ENCODE assay signal across 7 mouse cellular contexts in genomic region chr1:181841396-181841795, GRCm38 (mm10). TPM values are rescaled to one million over a fixed set of nuclear protein-coding genes. Genes with fewer than 3 reads are reported as not detected.
DNase-seq lines count a peak whose midpoint lies in the region; ATAC-seq and TF ChIP-seq lines count a peak whose summit lies in the region.

No protein-coding gene starts in this region.

- no peak for DNase-seq in spleen, adult 2 months (ENCODE audit: low read depth in 1 of 2, low spot score in 2 of 2)
- no peak for DNase-seq in spleen, postnatal 10 days (ENCODE audit: low spot score in 2 of 2)
- DNase-seq in thymus, postnatal 14 days = peak; percentile 73
- no peak for DNase-seq in yolk sac, embryonic 10.5 days (ENCODE audit: low spot score)
- DNase-seq in adrenal gland, postnatal 14 days = no peak

- ATAC-seq in forebrain, embryonic 15.5 days (replicated peaks) = no peak; the same call in 1 of the 2 replicates
- no peak for ATAC-seq in liver, embryonic 15.5 days (ENCODE audit: insufficient read depth)

- TF ChIP-seq CTCF in spleen, adult 2 months (IDR thresholded peaks at IDR 0.05; ENCODE audit: extremely low read depth, insufficient read depth, insufficient read length, insufficient replicate concordance) = no peak

- H3K4me2 ChIP-seq in forebrain, embryonic 15.5 days (replicated peaks) = peak overlapping the region; percentile 75
- H3K4me2 ChIP-seq in liver, embryonic 15.5 days = peak overlapping the region; percentile 95

- H3K27me3 ChIP-seq in spleen, adult 2 months (ENCODE audit: control insufficient read depth, insufficient read depth, low read length) = no peaks in the 10 kb centered on the region
- no peaks in the 10 kb centered on the region for H3K27me3 ChIP-seq in forebrain, embryonic 15.5 days
- H3K27me3 ChIP-seq in liver, embryonic 15.5 days = no peaks in the 10 kb centered on the region

- peak overlapping the region; percentile 98 for H3K27ac ChIP-seq in spleen, adult 2 months (ENCODE audit: insufficient read depth, low read length)
- peak overlapping the region; percentile 89 for H3K27ac ChIP-seq in forebrain, embryonic 15.5 days (replicated peaks)
- peak overlapping the region; percentile 99 for H3K27ac ChIP-seq in liver, embryonic 15.5 days (replicated peaks)

- no peaks in the 10 kb centered on the region for H3K9me3 ChIP-seq in forebrain, embryonic 15.5 days
- no peaks in the 10 kb centered on the region for H3K9me3 ChIP-seq in liver, embryonic 15.5 days (replicated peaks)

- peaks cover 17% of the 10 kb centered on the region; the same call in 1 of the 2 replicates for H3K4me1 ChIP-seq in spleen, adult 2 months (ENCODE audit: control insufficient read depth, insufficient read depth, insufficient read length)
- H3K4me1 ChIP-seq in forebrain, embryonic 15.5 days = peaks cover 30% of the 10 kb centered on the region
- peaks cover 58% of the 10 kb centered on the region for H3K4me1 ChIP-seq in liver, embryonic 15.5 days (replicated peaks)

- H3K4me3 ChIP-seq in spleen, adult 2 months (ENCODE audit: extremely low read depth, insufficient read depth, insufficient read length) = peak overlapping the region; percentile 90
- peak overlapping the region; percentile 79 for H3K4me3 ChIP-seq in forebrain, embryonic 15.5 days
- H3K4me3 ChIP-seq in liver, embryonic 15.5 days (replicated peaks) = peak overlapping the region; percentile 84

- 1% methylated on average over 16 of the region's 16 CpGs for WGBS in spleen, adult 2 months
- WGBS in forebrain, embryonic 15.5 days = under 1% methylated on average over 16 of the region's 16 CpGs
- WGBS in liver, embryonic 15.5 days (ENCODE audit: insufficient replicate concordance) = 0% methylated on average over 16 of the region's 16 CpGs

- peaks cover 9% of the 10 kb centered on the region for H3K36me3 ChIP-seq in spleen, adult 2 months (ENCODE audit: control insufficient read depth, insufficient read depth, low read length)
- H3K36me3 ChIP-seq in forebrain, embryonic 15.5 days = no peaks in the 10 kb centered on the region
- H3K36me3 ChIP-seq in liver, embryonic 15.5 days (replicated peaks) = peaks cover 34% of the 10 kb centered on the region

- TF ChIP-seq POLR2A in spleen, adult 2 months (IDR thresholded peaks at IDR 0.05; ENCODE audit: low read depth, low read length) = no peak

- H3K9ac ChIP-seq in forebrain, embryonic 15.5 days (replicated peaks) = peak overlapping the region; percentile 71
- peak overlapping the region; percentile 94 for H3K9ac ChIP-seq in liver, embryonic 15.5 days

RNA-seq across cellular contexts. Expression of gene Lbr, which starts 1.4 kb away (rescaled TPM):
- polyA plus RNA-seq in spleen, adult 2 months (2012; rRNA removed) = 48.8 and 50.5 TPM in 2 replicates
- 55.8 and 58.3 TPM in 2 replicates for polyA plus RNA-seq in forebrain, embryonic 15.5 days (2015; fragmentation: Nextera tagmentation; extraction: Ambion mirVana)
- 250 and 253 TPM in 2 replicates for polyA plus RNA-seq in liver, embryonic 15.5 days (2015; fragmentation: Nextera tagmentation; extraction: Ambion mirVana)
- total RNA-seq in adrenal gland, postnatal 14 days (2021) = 33.7 and 42.9 TPM in 2 replicates
